Mouse (Mus musculus): Measurements from ENCODE around the gene Selenof.

Selenof gene

DNA sequence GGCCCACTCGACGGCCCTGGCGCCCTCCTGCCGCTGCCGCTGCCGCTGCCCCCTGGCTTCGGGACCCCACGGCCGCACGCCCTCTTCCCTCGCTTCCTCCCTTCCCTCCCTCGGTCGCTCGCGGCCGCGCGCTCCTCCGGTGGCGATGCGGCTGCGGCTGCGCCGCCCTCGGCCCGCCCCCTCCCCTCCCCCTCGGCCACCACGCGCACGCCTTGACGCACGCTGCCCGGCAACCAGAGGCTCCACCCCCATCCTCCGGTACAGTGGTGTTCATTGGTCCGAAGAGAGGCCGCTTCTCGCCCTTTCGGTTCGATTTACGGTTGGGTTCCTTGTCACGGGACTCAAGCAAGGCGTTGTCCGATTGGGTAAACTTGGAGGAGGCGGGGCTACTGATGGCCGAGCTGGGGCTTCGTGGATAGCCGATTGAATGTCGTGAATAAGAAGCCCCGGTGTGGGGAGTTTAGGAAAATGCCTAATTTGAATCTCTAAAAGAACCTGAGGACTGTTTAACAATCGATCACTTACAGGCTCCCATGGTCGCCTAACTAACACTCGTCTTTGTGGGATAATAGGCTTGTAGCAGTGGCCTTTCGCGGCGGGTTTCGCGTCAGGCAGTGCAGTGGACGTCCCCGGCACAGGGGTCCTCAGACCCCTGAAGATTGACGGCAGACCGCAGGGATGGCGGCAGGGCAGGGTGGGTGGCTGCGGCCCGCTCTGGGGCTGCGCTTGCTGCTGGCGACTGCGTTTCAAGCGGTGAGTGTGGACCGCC, at the start of gene Selenof, which contains the start of gene Hs2st1:
Gene Selenof, plus strand, starts transcription at position 258 of the 769 bp plus-strand sequence.
Gene Hs2st1, minus strand, starts transcription at position 135 of the 769 bp plus-strand sequence.
- peak; percentile 99 for DNase-seq (ENCODE audit: low spot score in 2 of 2)

GRCm38 (mm10) chr3:144527918-144528317, 42.2 kb upstream of the Selenof start:
- DNase-seq (ENCODE audit: low spot score in 2 of 2) = no peak

DNA sequence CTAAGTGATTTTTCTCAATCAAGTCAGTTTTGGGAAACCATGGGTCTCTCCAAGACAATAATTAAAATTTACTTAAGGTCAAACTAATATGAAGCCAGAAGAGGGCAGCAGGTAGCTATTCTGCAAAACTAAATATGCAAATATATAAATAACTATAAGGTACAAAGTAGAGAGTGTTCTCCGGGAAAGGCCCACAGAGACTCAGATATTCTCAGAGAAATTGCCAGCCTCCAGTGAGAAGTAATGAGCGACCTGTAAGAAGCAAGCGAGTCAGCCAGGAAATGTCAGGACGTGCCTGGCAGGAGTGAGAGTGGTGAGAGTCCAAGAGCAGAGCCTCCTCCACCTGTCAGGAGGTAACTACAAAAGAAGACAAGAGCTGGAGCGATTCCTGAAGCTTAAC, 39.1 kb upstream of the Selenof start:
- no peak for DNase-seq (ENCODE audit: low spot score in 2 of 2)

- no peak for DNase-seq (ENCODE audit: low spot score in 2 of 2)
These were observed 35.0 kb upstream of the Selenof start for GRCm38 (mm10) chr3:144535056-144535455.

GRCm38 (mm10) chr3:144537078-144537855, 32.8 kb upstream of the Selenof start:
- peak; percentile 27 to 42 for DNase-seq (ENCODE audit: low spot score in 2 of 2)

- no peak for DNase-seq (ENCODE audit: low spot score in 2 of 2)
These were observed 31.1 kb upstream of the Selenof start for GRCm38 (mm10) chr3:144539051-144539450.

DNA sequence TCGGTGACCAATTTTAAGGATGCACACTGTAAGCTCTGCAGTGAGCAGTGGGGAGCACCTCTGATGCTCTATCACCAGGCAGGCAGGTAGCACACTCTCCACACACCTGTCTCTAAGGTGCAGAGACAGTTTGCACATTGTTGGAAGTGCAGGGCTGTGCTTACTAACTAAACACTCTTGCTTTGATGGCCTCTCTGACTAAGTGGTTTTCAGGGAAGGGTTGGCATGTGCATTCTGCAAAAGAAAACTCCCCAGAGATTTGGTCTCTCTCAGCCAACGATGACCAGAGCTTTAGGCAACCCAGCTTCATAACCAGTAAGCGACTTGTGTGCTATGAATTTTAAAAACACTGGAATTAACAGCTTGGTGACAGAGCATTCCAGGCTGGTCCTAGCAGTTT, 29.3 kb upstream of the Selenof start:
- no peak for DNase-seq (ENCODE audit: low spot score in 2 of 2)

DNA sequence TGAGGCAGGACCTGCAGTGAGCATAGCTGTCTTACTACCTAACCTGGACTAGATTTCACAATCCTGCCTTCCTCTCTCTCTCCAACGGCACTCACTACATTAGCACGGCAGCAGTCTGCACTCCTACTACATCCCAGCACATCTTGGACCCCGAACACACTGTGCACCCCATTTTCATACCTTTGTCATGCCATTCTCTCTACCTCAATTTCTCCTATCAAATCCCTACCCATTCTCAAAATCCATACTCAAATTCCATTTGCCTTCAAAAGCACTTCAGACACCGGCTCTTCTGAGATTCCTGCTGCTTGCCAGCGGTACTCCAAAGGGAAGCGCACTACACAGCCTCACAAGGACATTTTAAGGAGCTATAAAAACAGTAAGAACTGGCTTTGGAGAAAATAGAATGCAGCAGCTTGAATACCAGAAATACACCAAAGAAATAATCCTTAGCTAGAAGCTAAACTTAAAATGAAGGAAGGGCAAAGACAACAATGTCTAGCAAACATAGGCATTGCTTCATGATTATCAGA, 28.1 kb upstream of the Selenof start:
- no peak for DNase-seq (ENCODE audit: low spot score in 2 of 2)

GRCm38 (mm10) chr3:144545152-144545551, 25.0 kb upstream of the Selenof start:
- no peak for DNase-seq (ENCODE audit: low spot score in 2 of 2)

DNA sequence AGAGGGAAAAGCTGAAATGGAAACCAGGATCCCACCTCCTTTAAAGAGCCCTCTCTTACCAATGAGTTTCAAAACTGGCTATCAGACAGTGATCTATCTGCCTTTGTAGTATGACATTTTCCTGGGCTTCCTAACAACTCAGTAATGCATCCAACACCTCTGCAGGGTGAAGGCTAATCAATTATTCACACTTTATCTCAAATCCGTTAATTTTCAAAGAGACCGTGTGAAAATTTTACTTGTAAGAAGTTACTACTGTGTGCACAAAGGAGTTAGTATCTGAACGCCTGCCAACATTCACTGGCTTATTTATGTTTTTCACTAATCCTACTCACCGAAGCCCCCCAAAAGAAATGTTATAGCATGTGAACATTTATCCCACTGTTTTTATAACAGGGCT, 24.3 kb upstream of the Selenof start:
- DNase-seq (ENCODE audit: low spot score in 2 of 2) = no peak

GRCm38 (mm10) chr3:144546490-144546889, 23.6 kb upstream of the Selenof start:
- no peak for DNase-seq (ENCODE audit: low spot score in 2 of 2)

DNA sequence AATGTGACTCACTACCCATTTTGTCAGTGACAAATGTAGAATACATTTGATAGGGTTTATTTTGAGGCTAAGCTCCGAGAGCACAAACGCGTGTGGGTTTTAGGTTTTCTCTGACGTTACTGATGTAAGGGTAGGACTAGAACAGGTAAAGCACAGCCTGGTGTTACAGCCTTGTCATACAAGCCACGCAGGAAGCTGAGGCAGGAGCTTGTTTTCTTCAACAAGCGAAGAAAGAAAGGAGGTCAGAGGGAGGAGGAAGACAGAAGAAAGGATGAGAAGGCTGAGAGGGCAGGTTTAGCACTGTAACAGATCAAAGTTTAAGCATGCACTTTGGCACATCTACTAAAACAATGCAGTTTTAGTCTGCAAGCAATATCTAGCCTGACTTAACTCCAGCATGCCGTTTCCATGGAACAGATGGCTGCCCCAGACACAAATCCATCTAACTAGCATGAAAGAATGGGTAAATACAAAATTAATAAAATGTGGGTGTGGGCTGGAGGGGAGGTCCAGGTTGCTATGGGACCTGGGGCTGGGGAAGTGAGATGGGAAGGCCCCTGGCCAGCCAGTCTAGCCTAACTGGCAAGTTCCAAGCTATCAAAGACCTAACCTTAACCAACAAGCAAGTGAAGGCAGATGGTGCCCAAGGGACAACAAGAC, 21.8 kb upstream of the Selenof start:
- DNase-seq (ENCODE audit: low spot score in 2 of 2) = no peak

DNA sequence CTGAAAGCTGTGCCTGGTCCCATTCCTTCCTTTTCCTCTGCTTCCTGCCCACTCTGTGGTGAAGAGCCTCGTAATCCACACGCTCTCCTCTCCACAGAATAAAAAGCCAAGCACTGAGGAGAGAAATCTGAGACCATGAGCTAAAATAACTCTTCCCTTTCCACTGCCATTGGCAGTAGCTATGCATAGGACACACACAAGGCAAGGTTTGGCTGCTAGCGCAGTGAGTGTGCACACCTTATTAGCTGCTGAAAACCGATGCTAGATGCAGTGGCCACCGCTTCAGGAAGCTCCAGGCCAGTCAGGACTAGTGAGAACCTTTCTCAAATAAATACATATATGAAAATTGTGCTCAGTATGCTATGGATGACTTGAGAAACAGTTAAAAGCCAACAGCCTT, 20.1 kb upstream of the Selenof start:
- no peak for DNase-seq (ENCODE audit: low spot score in 2 of 2)

DNA sequence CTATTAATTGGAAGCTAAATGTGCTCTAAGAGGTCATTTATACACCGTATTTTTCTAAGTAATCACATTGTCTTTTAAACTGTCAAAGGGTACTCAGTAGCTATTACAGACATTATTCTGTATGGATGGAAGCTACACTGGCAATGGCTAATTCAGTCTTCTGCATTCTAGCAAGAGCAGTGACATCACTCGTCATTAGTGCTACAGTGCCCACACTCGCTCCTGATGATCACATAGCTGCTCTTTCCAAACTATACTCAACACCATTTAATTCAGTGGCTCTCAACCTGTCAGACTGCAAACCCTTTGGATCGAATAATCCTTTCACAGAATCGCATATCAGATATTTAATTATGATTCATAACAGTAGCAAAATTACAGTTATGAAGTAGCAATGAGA, 19.4 kb upstream of the Selenof start:
- DNase-seq (ENCODE audit: low spot score in 2 of 2) = no peak

DNA sequence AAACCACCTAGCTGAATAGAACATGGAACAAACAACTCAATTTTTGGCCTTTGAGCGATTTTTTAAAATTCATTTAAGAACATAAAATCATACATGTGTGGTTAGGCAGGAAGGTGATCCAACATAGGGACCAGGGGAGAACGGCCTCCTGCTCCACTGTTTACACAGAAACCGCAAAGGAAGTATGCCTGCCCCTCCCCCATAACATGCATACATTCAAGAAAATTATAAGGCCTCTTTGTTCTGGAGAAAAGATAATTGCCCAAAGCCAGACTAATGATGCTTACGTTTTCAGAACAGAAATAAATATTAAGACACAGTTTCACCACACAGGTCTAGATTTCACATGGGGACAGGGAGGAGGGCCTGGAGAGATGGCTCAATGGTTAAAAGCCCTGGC, 18.7 kb upstream of the Selenof start:
- no peak for DNase-seq (ENCODE audit: low spot score in 2 of 2)

DNA sequence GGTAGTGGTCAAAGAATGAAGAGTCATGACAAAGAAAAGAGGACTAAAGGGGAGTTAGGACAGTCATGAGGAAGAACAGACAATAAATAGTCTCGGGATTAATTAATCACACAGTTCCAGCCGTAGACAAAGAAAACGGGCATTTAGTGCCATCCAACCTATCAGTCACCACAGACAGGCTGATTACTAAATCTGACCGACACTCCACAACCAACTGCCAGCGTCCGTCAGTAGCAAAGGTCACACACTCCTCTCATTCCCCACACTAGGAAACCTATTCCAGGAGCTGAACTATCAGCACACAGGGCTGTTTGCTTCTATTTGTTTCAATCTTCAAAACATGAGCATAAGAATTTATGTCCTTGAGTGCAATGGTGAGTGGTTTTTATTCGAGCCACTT, 16.2 kb upstream of the Selenof start:
- no peak for DNase-seq (ENCODE audit: low spot score in 2 of 2)

DNA sequence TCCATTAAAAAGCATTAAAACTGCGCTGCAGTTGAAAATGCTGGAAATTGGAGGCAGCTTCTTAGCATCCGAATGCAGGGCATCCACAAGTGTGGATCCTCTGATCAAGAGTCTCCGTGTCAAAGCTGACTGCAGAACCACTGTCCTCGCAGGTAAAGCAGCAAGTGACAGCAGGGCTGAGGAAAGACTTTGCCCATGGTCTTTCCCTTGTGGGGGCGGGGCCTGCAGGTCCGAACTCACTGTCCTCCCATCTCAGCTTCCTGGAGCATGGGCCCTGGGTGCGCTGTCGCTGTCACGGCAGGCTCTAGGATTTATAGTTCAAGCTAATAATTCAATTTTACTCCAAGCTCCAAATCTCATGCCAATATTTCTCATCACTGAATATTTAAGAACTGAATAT, 15.6 kb upstream of the Selenof start:
- no peak for DNase-seq (ENCODE audit: low spot score in 2 of 2)

- DNase-seq (ENCODE audit: low spot score in 2 of 2) = no peak
These were observed 15.0 kb upstream of the Selenof start for GRCm38 (mm10) chr3:144555144-144555543.

DNA sequence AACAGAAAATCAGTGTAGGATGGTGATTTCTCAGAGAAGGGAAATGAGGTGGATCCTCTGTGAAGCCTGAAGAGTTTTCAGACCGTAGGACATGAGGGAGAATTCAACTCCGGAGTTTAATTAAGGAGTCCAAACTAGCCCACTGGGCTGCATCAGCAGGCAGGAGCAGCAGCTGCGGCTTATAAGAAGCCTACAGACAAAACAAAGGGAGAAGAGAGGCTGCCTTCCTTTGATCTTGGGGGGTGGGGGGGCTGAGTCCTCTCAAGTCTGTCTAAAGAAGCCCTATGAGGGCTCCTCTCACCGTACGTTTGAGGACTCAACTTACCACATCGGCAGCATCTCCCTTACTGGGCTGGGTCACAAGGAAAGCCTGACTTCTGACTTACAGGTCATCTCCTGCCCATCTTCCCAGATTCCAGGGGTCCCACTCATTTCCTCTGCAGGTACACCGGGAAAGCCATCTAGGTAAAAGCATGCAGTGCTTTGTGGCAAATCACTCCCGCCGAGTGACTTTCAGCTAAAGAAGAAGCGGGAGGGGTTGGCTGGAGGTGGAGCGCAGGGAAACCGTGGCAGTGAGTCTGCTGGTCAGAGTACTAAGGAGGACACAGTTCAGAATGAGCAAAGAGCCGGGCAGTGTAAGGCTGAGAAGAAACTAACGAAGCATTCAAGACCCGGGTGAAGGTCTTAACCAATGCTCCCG, 13.3 kb upstream of the Selenof start:
- DNase-seq (ENCODE audit: low spot score in 2 of 2) = no peak

GRCm38 (mm10) chr3:144558274-144558673, 11.8 kb upstream of the Selenof start:
- DNase-seq (ENCODE audit: low spot score in 2 of 2) = no peak

- peak in 1 of 2 experiments; percentile 22 for DNase-seq (ENCODE audit: low spot score in 2 of 2)
These were observed 8.4 kb upstream of the Selenof start for GRCm38 (mm10) chr3:144561511-144562250.

All from left cerebral cortex, adult 9 months (tissue).